ENCODE assay signal across 8 mouse cellular contexts in the genomic region with DNA sequence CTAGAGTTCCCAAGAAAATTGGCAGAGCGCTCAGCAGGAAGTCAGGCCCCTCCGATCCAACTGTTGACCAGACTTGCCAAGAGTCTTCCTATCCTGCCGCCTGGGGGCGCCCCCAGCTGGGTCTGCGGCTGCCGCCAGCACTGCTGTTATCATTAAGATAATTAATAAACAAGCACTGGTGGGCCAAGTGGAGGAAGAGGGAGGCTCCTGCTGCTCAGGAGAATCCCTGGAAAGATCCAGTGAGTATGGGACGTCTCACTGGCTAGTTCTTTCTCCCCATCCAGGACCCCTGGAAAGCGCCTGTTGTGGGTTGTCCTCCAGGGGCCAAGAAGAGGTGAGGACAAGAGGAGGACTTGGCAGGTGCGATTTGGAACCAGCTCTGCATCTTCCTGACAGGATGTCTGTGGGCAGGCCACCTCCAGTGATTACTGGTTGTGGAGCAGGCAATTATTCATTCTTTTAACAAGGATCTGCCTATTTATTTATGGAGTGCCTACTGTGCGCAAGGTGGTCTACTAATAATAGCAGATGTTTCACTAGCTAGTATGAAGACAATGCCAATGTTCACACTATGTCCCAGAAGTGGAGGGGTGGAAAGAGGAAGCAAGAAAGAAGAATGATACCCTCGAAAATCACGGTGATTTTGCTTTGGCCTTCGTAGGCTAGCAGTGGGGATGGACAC. TPM values are rescaled to one million over a fixed set of nuclear protein-coding genes. Genes with fewer than 3 reads are reported as not detected.
A peak's percentile ranks its signal among the peaks of the same experiment; 100 is the strongest.
DNase-seq lines count a peak whose midpoint lies in the region; ATAC-seq and TF ChIP-seq lines count a peak whose summit lies in the region.

No protein-coding gene starts in this region.

- H3K4me2 ChIP-seq in lung, embryonic 15.5 days, result peak overlapping the region; percentile 97

- ATAC-seq in lung, embryonic 15.5 days (ENCODE audit: borderline replicate concordance, extremely low read depth, low FRiP score, low TSS enrichment), result no peak
- no peak for ATAC-seq in activated CD4-positive, CD25-positive, alpha-beta regulatory T cell, adult 4 months

- TF ChIP-seq CTCF in thymus, adult 2 months (IDR thresholded peaks at IDR 0.05; ENCODE audit: borderline replicate concordance, control insufficient read depth, extremely low read depth, insufficient read depth, low read length, poor library complexity), result peak; percentile 62
- peak; percentile 34 for TF ChIP-seq CTCF in kidney, adult 2 months (conservative IDR thresholded peaks at IDR 0.05; ENCODE audit: insufficient read depth, insufficient read length, low read depth, low read length)

- WGBS in thymus, adult 2 months, result 13% methylated on average over 13 of the region's 13 CpGs
- WGBS in kidney, adult 2 months, result 17% methylated on average over 13 of the region's 13 CpGs
- WGBS in lung, embryonic 15.5 days, result 10% methylated on average over 13 of the region's 13 CpGs

- no peak overlapping the region for H3K9ac ChIP-seq in lung, embryonic 15.5 days

- peaks cover 12% of the 10 kb centered on the region for H3K4me1 ChIP-seq in thymus, adult 2 months (replicated peaks; ENCODE audit: control insufficient read depth, insufficient read depth, low read length)
- H3K4me1 ChIP-seq in kidney, adult 2 months (ENCODE audit: control insufficient read depth, insufficient read depth, low read length), result peaks cover 5% of the 10 kb centered on the region; the same call in 1 of the 2 replicates
- peaks cover 45% of the 10 kb centered on the region for H3K4me1 ChIP-seq in lung, embryonic 15.5 days

- peaks cover 22% of the 10 kb centered on the region for H3K27me3 ChIP-seq in thymus, adult 2 months (ENCODE audit: control insufficient read depth, insufficient read depth, low read length)
- no peaks in the 10 kb centered on the region; the same call in none of the 2 replicates for H3K27me3 ChIP-seq in kidney, adult 2 months (replicated peaks; ENCODE audit: control insufficient read depth, insufficient read depth, low read length)
- H3K27me3 ChIP-seq in lung, embryonic 15.5 days, result no peaks in the 10 kb centered on the region

- no peaks in the 10 kb centered on the region for H3K36me3 ChIP-seq in thymus, adult 2 months (ENCODE audit: control insufficient read depth, insufficient read depth, low read length)
- no peaks in the 10 kb centered on the region for H3K36me3 ChIP-seq in kidney, adult 2 months (ENCODE audit: control insufficient read depth, insufficient read depth, low read length)
- no peaks in the 10 kb centered on the region for H3K36me3 ChIP-seq in lung, embryonic 15.5 days

- no peak overlapping the region for H3K27ac ChIP-seq in thymus, adult 2 months (ENCODE audit: control insufficient read depth, insufficient read depth, low read length)
- no peak overlapping the region for H3K27ac ChIP-seq in kidney, adult 2 months (ENCODE audit: insufficient read depth, low read depth, low read length)
- H3K27ac ChIP-seq in lung, embryonic 15.5 days, result no peak overlapping the region

- DNase-seq in thymus, adult 2 months, result peak; percentile 37
- DNase-seq in thymus, adult 18-20 months, result no peak
- DNase-seq in cerebellum, adult 18-20 months, result peak; percentile 58 to 69
- peak; percentile 80 to 81 for DNase-seq in heart, adult 18-20 months
- DNase-seq in kidney, adult 2 months, result peak; percentile 64
- DNase-seq in retina, embryonic 14.5 days (ENCODE audit: low spot score), result peak; percentile 80

- H3K9me3 ChIP-seq in lung, embryonic 15.5 days, result no peaks in the 10 kb centered on the region

- TF ChIP-seq POLR2A in thymus, adult 2 months (IDR thresholded peaks at IDR 0.05; ENCODE audit: control insufficient read depth, extremely low read depth, insufficient read depth, low read length, poor library complexity), result no peak
- TF ChIP-seq POLR2A in kidney, adult 2 months (IDR thresholded peaks at IDR 0.05; ENCODE audit: low read depth, low read length), result no peak

- H3K4me3 ChIP-seq in thymus, adult 2 months (ENCODE audit: control insufficient read depth, insufficient read depth, low read length), result no peak overlapping the region
- H3K4me3 ChIP-seq in kidney, adult 2 months (ENCODE audit: insufficient read depth, low read depth, low read length), result no peak overlapping the region
- no peak overlapping the region; the same call in 1 of the 2 replicates for H3K4me3 ChIP-seq in lung, embryonic 15.5 days

RNA-seq across cellular contexts. Expression of gene Tyro3, which starts 0.9 kb away (rescaled TPM):
- polyA plus RNA-seq in thymus, adult 2 months (2012; rRNA removed), result 6.5 and 7.1 TPM in 2 replicates
- total RNA-seq in heart, adult 18-20 months (2021), result 1 to 10 TPM; 1.9 to 2.2 TPM
- 2.5 and 3.0 TPM in 2 replicates for polyA plus RNA-seq in kidney, adult 2 months (2012; rRNA removed)
- 21.4 and 21.6 TPM in 2 replicates for polyA plus RNA-seq in lung, embryonic 15.5 days (2015; fragmentation: Nextera tagmentation; extraction: Ambion mirVana)
- 1 to 10 TPM; 1.6 to 3.2 TPM for polyA plus RNA-seq in activated CD4-positive, CD25-positive, alpha-beta regulatory T cell, adult 4 months (2017; shearing (Covaris generic))

RNA-seq across cellular contexts. Expression of gene Rpap1, which starts 11.1 kb away (rescaled TPM):
- polyA plus RNA-seq in thymus, adult 2 months (2012; rRNA removed), result 54.6 and 64.4 TPM in 2 replicates
- 10 to 100 TPM; 14.6 to 14.9 TPM for total RNA-seq in heart, adult 18-20 months (2021)
- polyA plus RNA-seq in kidney, adult 2 months (2012; rRNA removed), result 13.8 and 16.7 TPM in 2 replicates
- 30.4 and 31.7 TPM in 2 replicates for polyA plus RNA-seq in lung, embryonic 15.5 days (2015; fragmentation: Nextera tagmentation; extraction: Ambion mirVana)
- 10 to 100 TPM in 1 of 2 experiments, 1 to 10 TPM in 1; 10.0 to 18.1 TPM for polyA plus RNA-seq in activated CD4-positive, CD25-positive, alpha-beta regulatory T cell, adult 4 months (2017; shearing (Covaris generic))

RNA-seq across cellular contexts. Expression of gene Ltk, which starts 38.2 kb away (rescaled TPM):
- 11.5 and 13.0 TPM in 2 replicates for polyA plus RNA-seq in thymus, adult 2 months (2012; rRNA removed)
- under 1 TPM in 1 of 2 experiments, not detected in 1; 0.13 TPM for total RNA-seq in heart, adult 18-20 months (2021)
- polyA plus RNA-seq in kidney, adult 2 months (2012; rRNA removed), result 2.0 and 2.6 TPM in 2 replicates
- 1.3 and 1.4 TPM in 2 replicates for polyA plus RNA-seq in lung, embryonic 15.5 days (2015; fragmentation: Nextera tagmentation; extraction: Ambion mirVana)
- not detected for polyA plus RNA-seq in activated CD4-positive, CD25-positive, alpha-beta regulatory T cell, adult 4 months (2017; shearing (Covaris generic))

RNA-seq across cellular contexts. Expression of gene Itpka, which starts 56.2 kb away (rescaled TPM):
- polyA plus RNA-seq in thymus, adult 2 months (2012; rRNA removed), result 4.8 and 4.9 TPM in 2 replicates
- total RNA-seq in heart, adult 18-20 months (2021), result under 1 TPM; 0.42 to 0.98 TPM
- 2.0 and 2.5 TPM in 2 replicates for polyA plus RNA-seq in kidney, adult 2 months (2012; rRNA removed)
- 1.6 and 2.4 TPM in 2 replicates for polyA plus RNA-seq in lung, embryonic 15.5 days (2015; fragmentation: Nextera tagmentation; extraction: Ambion mirVana)
- polyA plus RNA-seq in activated CD4-positive, CD25-positive, alpha-beta regulatory T cell, adult 4 months (2017; shearing (Covaris generic)), result under 1 TPM in 1 of 2 experiments, not detected in 1; 0.61 TPM

Comparison
In these comparisons a context has a peak if more than half of its experiments do, and no peak if none do; other contexts are left out.
1. DNase-seq: peak in thymus, adult 2 months (single experiment), cerebellum, adult 18-20 months (2 of 2), heart, adult 18-20 months (2 of 2), kidney, adult 2 months (single experiment) and retina, embryonic 14.5 days (single experiment); none in thymus, adult 18-20 months (0 of 2).